Mouse (Mus musculus) hindbrain, embryonic 13.5 days (tissue): ENCODE measurements around the gene Tmem210. TPM values are rescaled to one million over a fixed set of nuclear protein-coding genes. Genes with fewer than 3 reads are reported as not detected.

Experiments
- ATAC-seq: fragments of 200-750 bp; cut with Nextera tagmentation; 2 replicates; pipeline ENCODE4 v1.8.0; 2017; ENCODE audit warnings: moderate TSS enrichment; ENCODE audit not compliant: low FRiP score
- H3K27ac ChIP-seq: fragments of 300-500 bp; sonication (generic); 2 replicates; pipeline ENCODE4 v1.5.1; 2015; ENCODE audit warnings: inconsistent platforms, mild to moderate bottlenecking, moderate library complexity
- H3K27me3 ChIP-seq: fragments of 300-500 bp; sonication (generic); 2 replicates; pipeline ENCODE4 v1.6.1; 2015; ENCODE audit warnings: mild to moderate bottlenecking, inconsistent platforms
- H3K36me3 ChIP-seq: fragments of 300-500 bp; sonication (generic); 2 replicates; pipeline ENCODE4 v1.6.1; 2015; ENCODE audit warnings: mild to moderate bottlenecking, inconsistent platforms
- H3K4me1 ChIP-seq: fragments of 300-500 bp; sonication (generic); replicated peaks from 2 replicates; pipeline ENCODE4 v1.6.1; 2015; ENCODE audit warnings: inconsistent platforms
- H3K4me2 ChIP-seq: fragments of 300-500 bp; sonication (generic); 2 replicates; pipeline ENCODE4 v1.6.1; 2015; ENCODE audit warnings: inconsistent platforms, mild to moderate bottlenecking, moderate library complexity
- H3K4me3 ChIP-seq: fragments of 300-500 bp; sonication (generic); 2 replicates; pipeline ENCODE4 v1.5.1; 2015; ENCODE audit warnings: mild to moderate bottlenecking, inconsistent platforms
- H3K9ac ChIP-seq: fragments of 300-500 bp; sonication (generic); 2 replicates; pipeline ENCODE4 v1.6.1; 2015; ENCODE audit warnings: mild to moderate bottlenecking, inconsistent platforms
- H3K9me3 ChIP-seq: fragments of 300-500 bp; sonication (generic); 2 replicates; pipeline ENCODE4 v1.6.1; 2016; ENCODE audit warnings: inconsistent platforms
- WGBS: fragments of 180-500 bp; shearing (Covaris S2); methylation state at CpG from one replicate; pipeline ENCODE4 v1.1.7; 2015; 5-methylcytosine and 5-hydroxymethylcytosine counted together
- polyA plus RNA-seq: library from polyadenylated mRNA; unstranded; fragments of >200 nt; fragmentation: Nextera tagmentation; extraction: Ambion mirVana; gene quantifications from 2 replicates; pipeline ENCODE4 v1.2.1, GENCODE M21; 2015

Gene Tmem210
- polyA plus RNA-seq, 1 experiment from 2014 or later: not detected

DNA sequence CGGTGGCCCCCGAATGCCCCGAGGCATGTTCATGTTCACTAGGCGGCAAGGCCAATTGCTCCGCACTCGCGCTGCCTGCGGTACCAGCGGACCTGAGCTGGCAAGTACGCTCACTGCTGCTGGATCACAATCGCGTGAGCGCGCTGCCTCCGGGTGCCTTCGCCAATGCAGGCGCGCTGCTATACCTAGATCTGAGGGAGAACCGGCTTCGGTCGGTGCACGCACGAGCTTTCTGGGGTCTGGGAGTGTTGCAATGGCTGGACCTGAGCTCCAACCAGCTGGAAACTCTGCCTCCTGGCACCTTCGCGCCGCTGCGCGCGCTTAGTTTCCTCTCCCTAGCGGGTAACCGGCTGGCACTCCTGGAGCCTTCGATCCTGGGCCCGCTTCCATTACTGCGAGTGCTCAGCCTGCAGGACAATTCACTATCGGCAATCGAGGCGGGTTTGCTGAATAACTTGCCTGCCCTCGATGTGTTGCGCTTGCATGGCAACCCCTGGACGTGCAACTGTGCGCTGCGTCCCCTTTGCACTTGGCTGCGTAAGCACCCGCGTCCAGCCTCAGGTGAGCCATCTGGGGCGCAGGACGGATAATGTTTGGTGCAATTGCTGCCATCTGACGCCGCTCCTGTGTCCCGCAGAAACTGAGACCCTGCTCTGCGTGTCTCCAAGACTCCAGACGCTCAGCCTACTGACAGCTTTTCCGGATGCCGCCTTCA is 2.3 kb downstream of the Tmem210 start:
- H3K4me1 ChIP-seq: peaks cover 42% of the 10 kb centered on the region
- H3K9me3 ChIP-seq: no peaks in the 10 kb centered on the region
- peaks cover 87% of the 10 kb centered on the region for H3K27me3 ChIP-seq
- H3K4me3 ChIP-seq: peak overlapping the region; percentile 29
- H3K36me3 ChIP-seq: peaks cover 24% of the 10 kb centered on the region
- H3K27ac ChIP-seq: no peak overlapping the region
- 0 out of 2 replicates have a peak, but pooled peaks have one; percentile 25 for ATAC-seq
- H3K4me2 ChIP-seq: peak overlapping the region; percentile 52
- peak overlapping the region; percentile 51 for H3K9ac ChIP-seq
- 2% methylated on average over 54 of the region's 54 CpGs for WGBS

DNA sequence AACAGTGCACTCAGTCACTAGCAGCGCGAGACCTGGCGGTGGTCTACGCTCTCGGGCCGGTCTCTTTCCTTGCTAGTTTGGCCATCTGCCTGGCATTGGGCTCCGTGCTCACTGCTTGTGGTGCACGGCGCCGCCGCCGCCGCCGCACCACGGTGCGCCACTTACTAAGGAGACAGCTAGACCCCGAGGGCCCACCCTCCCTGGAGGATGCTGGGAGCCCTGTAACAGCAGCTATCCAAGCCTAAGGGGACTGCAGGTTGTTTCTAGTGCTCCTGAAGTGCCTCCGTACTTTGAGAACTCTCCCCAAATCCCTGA is 2.8 kb downstream of the Tmem210 start:
- Histone ChIP-seq H3K4me3 (peak overlapping the region; percentile 29), H3K4me1 (peaks cover 42% of the 10 kb centered on the region), H3K9me3 (no peaks in the 10 kb centered on the region), H3K27me3 (peaks cover 92% of the 10 kb centered on the region), H3K36me3 (peaks cover 24% of the 10 kb centered on the region), H3K27ac (no peak overlapping the region), H3K4me2 (peak overlapping the region; percentile 52), H3K9ac (peak overlapping the region; percentile 51)
- ATAC-seq: no peak
- 1% methylated on average over 18 of the region's 18 CpGs for WGBS

DNA sequence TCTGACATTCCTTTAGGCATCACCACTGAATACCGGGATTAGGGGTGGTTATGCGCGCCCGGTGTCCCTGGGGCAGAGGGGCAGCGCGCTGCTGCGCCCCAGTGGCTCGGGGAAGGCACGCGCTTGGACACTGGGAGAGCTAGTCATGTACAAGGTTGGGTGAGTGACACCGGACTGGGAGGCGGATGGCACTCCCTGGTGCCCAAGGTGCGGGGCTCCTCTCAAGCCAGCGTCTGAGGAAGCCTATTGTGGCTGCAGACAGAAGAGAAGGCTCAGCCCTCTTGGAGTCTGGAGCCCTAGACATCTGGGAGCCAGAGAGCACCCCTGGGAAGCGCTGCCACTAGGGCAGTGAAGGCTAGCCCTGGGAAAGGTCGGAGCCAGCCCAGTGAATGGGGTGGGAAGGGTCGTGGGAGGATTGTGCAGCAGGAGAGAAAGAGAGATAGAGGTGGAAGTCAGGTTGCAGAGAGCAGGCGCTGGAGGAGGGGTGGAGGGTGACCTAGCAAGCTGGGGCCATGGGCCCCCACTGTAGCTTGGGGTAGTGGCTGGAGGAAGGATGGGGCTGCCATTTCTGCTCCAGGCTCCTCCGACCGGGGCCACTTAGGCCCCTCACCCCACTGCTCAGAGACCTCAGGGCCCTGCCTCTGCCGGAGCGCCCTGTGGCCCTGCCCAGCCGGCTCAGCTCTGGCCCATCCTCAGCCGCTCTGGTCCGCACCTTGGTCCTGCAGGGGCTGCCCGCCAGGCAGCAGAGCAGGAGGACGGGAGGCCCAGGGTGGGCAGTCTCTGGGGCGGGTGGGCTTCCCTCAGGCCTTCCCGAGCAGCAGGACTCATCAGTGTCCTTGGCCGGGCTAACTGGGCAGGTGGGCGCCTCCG is 3.5 kb downstream of the Tmem210 start:
- peak overlapping the region; percentile 51; the same call in 1 of the 2 replicates for H3K9ac ChIP-seq
- peaks cover 98% of the 10 kb centered on the region for H3K27me3 ChIP-seq
- H3K4me2 ChIP-seq: peak overlapping the region; percentile 52
- peaks cover 24% of the 10 kb centered on the region for H3K36me3 ChIP-seq
- peak; percentile 6; the same call in 1 of the 2 replicates for ATAC-seq
- no peak overlapping the region for H3K27ac ChIP-seq
- H3K4me3 ChIP-seq: peak overlapping the region; percentile 29
- WGBS: 6% methylated on average over 28 of the region's 32 CpGs
- no peaks in the 10 kb centered on the region for H3K9me3 ChIP-seq
- peaks cover 42% of the 10 kb centered on the region for H3K4me1 ChIP-seq

DNA sequence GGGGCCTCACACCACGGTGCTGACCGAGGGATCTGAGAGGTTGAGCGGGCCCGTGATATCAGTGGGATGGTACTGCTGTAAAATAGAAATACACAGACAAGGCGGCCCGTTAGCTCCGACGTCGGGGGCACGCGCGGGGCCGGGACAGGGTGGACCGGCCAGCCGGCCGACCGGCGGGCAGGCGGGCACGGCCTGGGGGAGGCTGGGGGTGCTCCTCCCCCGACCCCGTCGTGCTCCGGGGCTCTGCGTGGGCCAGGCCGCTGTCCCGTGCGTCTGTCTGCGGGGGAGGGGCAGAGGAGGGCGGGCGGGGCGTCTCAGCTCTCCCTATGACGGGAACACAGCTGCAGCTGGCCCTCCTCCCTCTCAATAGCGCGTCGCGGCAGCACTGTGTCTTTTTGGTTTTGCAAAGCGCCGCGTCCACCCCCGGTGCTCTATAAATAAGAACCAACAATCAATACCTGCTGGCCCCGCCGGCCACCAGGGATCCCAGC is 4.2 kb downstream of the Tmem210 start:
- peak overlapping the region; percentile 65 for H3K9ac ChIP-seq
- peaks cover 27% of the 10 kb centered on the region for H3K36me3 ChIP-seq
- no peak overlapping the region for H3K27ac ChIP-seq
- peak overlapping the region; percentile 28 for H3K4me3 ChIP-seq
- WGBS: 4% methylated on average over 37 of the region's 43 CpGs
- H3K9me3 ChIP-seq: no peaks in the 10 kb centered on the region
- H3K27me3 ChIP-seq: peaks cover 100% of the 10 kb centered on the region
- peak overlapping the region; percentile 43 for H3K4me2 ChIP-seq
- ATAC-seq: peak; percentile 12; the same call in 1 of the 2 replicates
- peaks cover 40% of the 10 kb centered on the region for H3K4me1 ChIP-seq

DNA sequence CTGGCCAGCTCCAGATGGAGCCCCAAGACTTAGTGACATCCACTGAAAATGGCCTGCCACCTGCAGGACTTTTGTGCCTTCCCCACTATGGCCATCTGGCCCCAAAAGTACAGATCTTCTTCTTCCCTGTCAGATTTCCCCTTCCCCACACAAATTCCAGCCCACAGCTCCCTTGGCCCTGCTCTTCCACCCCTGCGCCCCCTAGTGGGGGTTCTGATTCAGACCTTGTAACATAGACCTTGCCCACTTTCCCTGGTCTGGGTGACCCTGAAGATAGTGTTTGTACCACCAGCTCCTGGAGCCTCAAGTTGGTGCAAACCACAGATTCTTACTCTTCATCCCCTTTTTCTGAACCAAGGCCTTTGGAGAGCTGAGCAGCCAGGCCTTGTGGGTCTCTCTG is 4.9 kb downstream of the Tmem210 start:
- WGBS: 0% methylated on average over 1 of the region's 1 CpGs
- no peak for ATAC-seq
- H3K27me3 ChIP-seq: peaks cover 100% of the 10 kb centered on the region
- peak overlapping the region; percentile 28; the same call in 1 of the 2 replicates for H3K4me3 ChIP-seq
- no peak overlapping the region for H3K27ac ChIP-seq
- no peak overlapping the region for H3K9ac ChIP-seq
- H3K36me3 ChIP-seq: peaks cover 34% of the 10 kb centered on the region
- H3K4me1 ChIP-seq: peaks cover 36% of the 10 kb centered on the region
- H3K9me3 ChIP-seq: no peaks in the 10 kb centered on the region
- H3K4me2 ChIP-seq: peak overlapping the region; percentile 43; the same call in 1 of the 2 replicates

DNA sequence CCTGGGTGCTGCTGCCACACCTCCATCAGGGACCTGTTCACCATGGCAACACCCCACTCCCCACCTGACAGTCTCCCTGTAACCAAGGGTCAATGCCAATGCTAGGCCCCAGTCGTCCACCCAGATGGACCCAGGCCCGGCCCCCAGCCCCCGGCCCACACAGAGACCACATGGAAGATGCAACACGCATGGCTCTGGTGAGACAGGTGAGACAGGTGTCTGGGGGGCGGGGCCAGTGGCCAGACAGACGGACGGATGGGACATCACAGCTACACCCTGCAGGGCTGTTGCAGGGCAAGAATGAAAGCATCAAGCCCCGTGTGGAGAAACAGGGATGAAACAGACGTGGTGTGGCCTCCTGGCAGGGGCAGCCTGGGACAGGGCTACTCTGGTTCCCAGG is 5.8 kb downstream of the Tmem210 start:
- ATAC-seq: no peak
- Histone ChIP-seq H3K36me3 (peaks cover 34% of the 10 kb centered on the region), H3K27me3 (peaks cover 100% of the 10 kb centered on the region), H3K27ac (no peak overlapping the region), H3K4me2 (no peak overlapping the region), H3K4me1 (peaks cover 36% of the 10 kb centered on the region), H3K4me3 (no peak overlapping the region), H3K9me3 (no peaks in the 10 kb centered on the region), H3K9ac (no peak overlapping the region)
- 75% methylated on average over 9 of the region's 9 CpGs for WGBS

DNA sequence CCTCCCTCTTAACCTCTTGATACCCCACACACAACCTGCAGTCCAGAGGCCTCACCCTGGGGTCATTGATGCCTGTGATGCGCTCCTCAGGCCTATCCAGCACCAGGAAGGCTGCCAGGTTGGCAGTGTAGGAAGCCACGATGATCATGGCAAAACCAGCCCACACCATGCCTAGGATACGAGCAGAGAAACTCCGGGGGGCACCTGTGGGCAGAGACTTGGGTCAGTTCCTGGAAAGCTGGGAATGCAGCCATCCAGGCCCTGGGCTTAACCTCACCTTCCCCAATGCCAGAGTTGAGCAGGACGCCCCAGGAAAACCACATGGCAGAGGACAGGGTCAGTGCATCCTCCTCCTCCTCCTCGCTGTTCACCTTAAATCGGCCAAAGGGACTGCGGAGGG is 9.1 kb downstream of the Tmem210 start:
- Histone ChIP-seq H3K4me3 (no peak overlapping the region), H3K4me1 (peaks cover 6% of the 10 kb centered on the region), H3K9me3 (no peaks in the 10 kb centered on the region), H3K27me3 (peaks cover 74% of the 10 kb centered on the region), H3K36me3 (peaks cover 36% of the 10 kb centered on the region), H3K4me2 (no peak overlapping the region), H3K9ac (no peak overlapping the region), H3K27ac (no peak overlapping the region)
- 86% methylated on average over 8 of the region's 8 CpGs for WGBS
- ATAC-seq: no peak

DNA sequence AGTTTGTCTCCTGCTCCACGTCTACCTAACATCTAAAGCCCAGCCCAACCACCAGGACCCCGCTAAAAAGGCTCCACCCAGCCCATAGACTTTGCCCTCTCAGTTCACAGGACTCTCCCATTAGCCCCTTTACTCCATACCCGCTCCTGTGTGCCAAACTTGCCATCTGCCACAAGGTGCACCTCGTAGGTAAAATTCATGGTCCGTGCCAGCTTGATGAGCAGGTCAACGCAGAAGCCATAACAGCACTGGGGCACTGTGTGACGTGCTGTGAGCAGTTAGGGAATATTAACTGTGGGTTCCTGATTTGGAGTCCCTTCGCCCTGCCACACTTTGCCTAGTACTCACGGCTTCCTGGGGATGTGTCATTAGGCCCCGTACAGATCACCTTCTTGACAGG is 10.1 kb downstream of the Tmem210 start:
- 83% methylated on average over 10 of the region's 10 CpGs for WGBS
- no peak for ATAC-seq
- H3K9ac ChIP-seq: no peak overlapping the region
- no peak overlapping the region for H3K27ac ChIP-seq
- no peak overlapping the region for H3K4me2 ChIP-seq
- H3K27me3 ChIP-seq: peaks cover 72% of the 10 kb centered on the region
- H3K4me3 ChIP-seq: no peak overlapping the region
- H3K4me1 ChIP-seq: no peaks in the 10 kb centered on the region
- H3K9me3 ChIP-seq: no peaks in the 10 kb centered on the region
- peaks cover 44% of the 10 kb centered on the region for H3K36me3 ChIP-seq

DNA sequence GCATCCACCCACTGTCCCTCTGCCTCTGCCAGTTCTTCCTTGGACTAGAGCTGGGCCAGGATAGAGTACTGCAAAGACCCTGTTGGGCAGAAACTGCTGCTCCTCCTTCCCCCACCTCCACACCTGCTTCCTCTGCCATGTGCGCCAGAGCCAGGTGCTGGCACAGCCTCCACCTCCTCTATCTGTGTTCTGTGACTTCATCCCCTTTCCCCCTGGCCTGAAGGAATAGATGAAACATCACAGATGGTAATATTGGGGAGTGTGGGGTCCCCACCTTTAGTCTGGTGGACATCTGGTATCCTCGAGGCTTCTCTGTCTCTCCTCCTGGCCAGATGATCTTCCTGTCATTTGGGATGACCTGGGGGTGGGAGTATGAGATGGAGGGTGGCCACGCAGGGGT is 15.5 kb downstream of the Tmem210 start:
- Histone ChIP-seq H3K36me3 (peaks cover 25% of the 10 kb centered on the region), H3K27ac (no peak overlapping the region), H3K9ac (no peak overlapping the region), H3K4me2 (no peak overlapping the region), H3K4me1 (peaks cover 17% of the 10 kb centered on the region), H3K4me3 (no peak overlapping the region), H3K9me3 (no peaks in the 10 kb centered on the region), H3K27me3 (peaks cover 65% of the 10 kb centered on the region)
- 71% methylated on average over 3 of the region's 3 CpGs for WGBS
- no peak for ATAC-seq

DNA sequence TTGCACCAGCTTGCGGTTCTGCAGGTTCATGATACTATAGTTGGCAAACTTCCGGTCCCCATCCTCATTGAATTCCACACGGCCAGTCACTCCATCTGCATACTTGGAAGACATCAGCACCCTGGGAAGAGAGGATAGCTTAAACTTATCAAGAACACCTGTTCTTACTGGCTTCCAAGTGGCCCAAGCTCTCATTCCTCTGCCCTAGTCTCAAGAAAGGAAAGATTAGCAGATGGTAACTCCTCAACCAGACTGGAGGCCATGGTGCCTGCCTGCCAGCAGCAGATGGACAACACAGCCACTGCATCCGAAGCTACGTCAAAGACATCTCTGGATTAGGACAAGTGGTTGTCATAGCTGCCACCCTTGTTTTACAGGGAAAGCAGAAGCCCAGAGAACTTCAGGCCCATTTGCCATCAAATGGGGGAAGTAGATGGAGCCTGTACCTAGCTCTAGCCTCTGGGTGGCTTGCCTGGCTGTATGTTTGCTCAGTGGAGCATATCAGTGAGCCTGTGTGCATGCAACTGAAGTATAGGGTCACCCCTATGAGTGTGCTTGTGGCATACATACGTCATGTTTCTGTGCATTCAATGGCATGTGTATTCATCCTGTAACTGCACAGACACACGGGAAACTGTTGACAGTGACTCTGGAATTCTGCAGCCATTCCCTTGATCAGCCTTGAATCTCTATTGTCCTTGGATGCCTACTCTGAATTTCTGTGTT is 16.1 kb downstream of the Tmem210 start:
- Histone ChIP-seq H3K4me2 (peak overlapping the region; percentile 77), H3K4me1 (peaks cover 17% of the 10 kb centered on the region), H3K9ac (no peak overlapping the region), H3K36me3 (peaks cover 31% of the 10 kb centered on the region), H3K27ac (no peak overlapping the region), H3K9me3 (no peaks in the 10 kb centered on the region), H3K27me3 (peaks cover 69% of the 10 kb centered on the region), H3K4me3 (peak overlapping the region; percentile 48)
- no peak for ATAC-seq
- WGBS: 78% methylated on average over 7 of the region's 7 CpGs

DNA sequence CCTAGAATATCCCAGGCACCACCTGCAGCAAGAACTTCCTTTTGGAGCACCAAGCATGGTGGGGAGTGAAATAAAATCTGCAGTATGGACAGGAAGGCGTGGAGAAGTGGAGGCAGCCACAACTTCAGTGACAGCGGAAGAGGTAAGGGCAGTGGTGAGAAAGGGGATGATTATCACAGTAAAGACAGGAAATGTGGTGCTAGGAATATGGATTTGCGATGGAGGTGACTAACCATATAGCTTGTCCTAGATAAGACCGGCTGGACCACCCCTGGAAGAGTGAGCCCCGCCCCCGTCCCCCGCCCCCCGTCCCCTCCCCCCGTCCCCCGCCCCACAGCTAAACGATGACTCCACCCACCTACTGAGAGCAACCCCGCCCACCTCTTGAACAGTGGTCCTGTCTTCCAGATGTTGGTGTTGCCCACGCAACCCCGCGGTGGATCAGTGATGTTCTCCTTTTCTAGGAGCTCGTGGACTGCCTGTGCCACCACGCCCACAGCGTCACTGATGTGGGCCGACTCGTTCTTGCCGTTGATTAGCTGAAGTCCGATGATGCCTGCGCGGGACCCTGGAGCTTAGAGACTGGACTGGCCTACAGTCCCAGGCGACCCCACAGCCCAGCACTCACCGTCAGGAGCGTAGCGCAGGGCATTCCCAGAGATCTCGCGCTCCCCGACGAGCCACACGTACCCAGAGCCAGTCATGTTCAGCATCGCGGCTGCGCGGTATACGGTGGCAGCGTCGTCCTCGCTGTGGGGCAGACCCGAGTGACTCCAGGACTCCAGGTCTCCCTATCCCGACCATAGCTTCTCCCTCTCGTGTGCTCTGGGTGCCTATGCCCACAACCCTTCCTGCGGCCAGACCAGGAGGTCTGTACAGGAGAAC is 17.0 kb downstream of the Tmem210 start:
- peak overlapping the region; percentile 62 for H3K27ac ChIP-seq
- peak overlapping the region; percentile 77 for H3K4me2 ChIP-seq
- H3K9ac ChIP-seq: peak overlapping the region; percentile 70
- H3K36me3 ChIP-seq: peaks cover 34% of the 10 kb centered on the region
- peaks cover 77% of the 10 kb centered on the region for H3K27me3 ChIP-seq
- peak; percentile 80 for ATAC-seq
- 2% methylated on average over 39 of the region's 45 CpGs for WGBS
- peak overlapping the region; percentile 48 for H3K4me3 ChIP-seq
- no peaks in the 10 kb centered on the region for H3K9me3 ChIP-seq
- H3K4me1 ChIP-seq: peaks cover 17% of the 10 kb centered on the region
